Mouse (Mus musculus) limb, embryonic 15.5 days (tissue): ENCODE results near the gene Slc5a3. TPM values are rescaled to one million over a fixed set of nuclear protein-coding genes. Genes with fewer than 3 reads are reported as not detected.

Experiments used
- ATAC-seq: fragments of 200-750 bp; cut with Nextera tagmentation; 2 replicates; pipeline ENCODE4 v1.8.0; 2017; ENCODE audit warnings: low read depth, moderate TSS enrichment; ENCODE audit not compliant: insufficient number of reproducible peaks, low FRiP score, low TSS enrichment
- H3K27ac ChIP-seq: fragments of 300-500 bp; sonication (generic); 2 replicates; pipeline ENCODE4 v1.5.1; 2015; ENCODE audit warnings: moderate library complexity, mild to moderate bottlenecking, inconsistent platforms
- H3K27me3 ChIP-seq: fragments of 300-500 bp; sonication (generic); 2 replicates; pipeline ENCODE4 v1.6.1; 2015; ENCODE audit warnings: inconsistent platforms
- H3K36me3 ChIP-seq: fragments of 300-500 bp; sonication (generic); 2 replicates; pipeline ENCODE4 v1.6.1; 2015; ENCODE audit warnings: inconsistent platforms
- H3K4me1 ChIP-seq: fragments of 300-500 bp; sonication (generic); 2 replicates; pipeline ENCODE4 v1.6.1; 2015; ENCODE audit warnings: inconsistent platforms
- H3K4me2 ChIP-seq: fragments of 300-500 bp; sonication (generic); 2 replicates; pipeline ENCODE4 v1.6.1; 2015; ENCODE audit warnings: mild to moderate bottlenecking, inconsistent platforms
- H3K4me3 ChIP-seq: fragments of 300-500 bp; sonication (generic); 2 replicates; pipeline ENCODE4 v1.5.1; 2015; ENCODE audit warnings: mild to moderate bottlenecking, inconsistent platforms
- H3K9ac ChIP-seq: fragments of 300-500 bp; sonication (generic); 2 replicates; pipeline ENCODE4 v1.6.1; 2015; ENCODE audit warnings: inconsistent platforms
- H3K9me3 ChIP-seq: fragments of 300-500 bp; sonication (generic); 2 replicates; pipeline ENCODE4 v1.6.1; 2016; ENCODE audit warnings: inconsistent platforms
- WGBS: fragments of 180-500 bp; shearing (Covaris S2); methylation state at CpG from one replicate; pipeline ENCODE4 v1.1.7; 2015; 5-methylcytosine and 5-hydroxymethylcytosine counted together
- polyA plus RNA-seq: library from polyadenylated mRNA; unstranded; fragments of >200 nt; fragmentation: Nextera tagmentation; extraction: Ambion mirVana; gene quantifications from 2 replicates; pipeline ENCODE4 v1.2.1, GENCODE M21; 2015

Gene Slc5a3
- 6.2 and 7.8 TPM in 2 replicates for polyA plus RNA-seq

DNA sequence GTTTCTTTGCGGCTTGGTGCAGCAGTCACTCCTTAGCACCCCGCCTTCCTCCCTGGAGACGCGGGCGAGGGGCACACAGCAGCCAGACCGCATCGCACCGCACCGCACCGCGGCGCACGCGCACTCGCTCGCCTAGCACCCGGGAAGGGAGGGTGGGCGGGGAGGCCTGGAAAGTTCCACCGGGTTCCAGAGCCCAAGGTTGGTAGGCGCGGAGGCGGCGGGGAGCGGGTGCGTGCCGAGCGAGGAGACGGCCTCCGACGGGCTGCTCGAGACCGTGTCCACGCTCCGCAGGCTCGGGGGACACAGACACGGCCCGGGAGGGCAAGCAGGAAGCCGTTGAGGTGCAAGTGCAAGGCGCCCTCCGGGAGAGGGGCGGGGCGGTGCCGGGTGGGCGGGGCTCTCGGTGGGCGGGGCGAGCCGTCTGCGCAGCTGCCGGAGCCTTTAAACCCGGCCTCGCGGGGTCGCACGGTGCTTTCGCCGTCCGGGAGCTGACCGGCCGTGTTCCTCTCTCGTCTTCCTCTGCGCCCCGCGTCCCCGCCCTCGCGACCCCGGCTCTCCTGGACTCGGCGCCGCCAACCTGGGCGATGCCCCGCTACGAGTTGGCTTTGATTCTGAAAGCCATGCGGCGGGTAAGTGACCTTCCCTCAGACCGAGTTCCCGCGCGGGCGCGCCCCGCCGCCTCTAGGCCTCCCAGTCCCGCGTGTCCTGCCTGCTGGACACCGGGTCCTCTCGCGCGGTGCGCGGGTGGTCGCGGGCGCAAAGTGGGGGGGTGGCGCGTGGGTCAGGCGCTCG lies at the start of gene Slc5a3, which contains the start of the genes Mrps6 and Gm49711:
Gene Slc5a3 (plus strand): TSS at position 471 of the 792 bp plus-strand sequence.
Gene Mrps6 (plus strand): TSS at position 419 of the 792 bp plus-strand sequence.
Gene Gm49711 (plus strand): TSS at position 465 of the 792 bp plus-strand sequence.
- under 1% methylated on average over 90 of the region's 99 CpGs for WGBS
- peak; percentile 92 for ATAC-seq
- Histone ChIP-seq H3K27ac (peak within 1 kb of the TSS; percentile 86), H3K36me3 (peaks cover 20% of the 10 kb centered on the region), H3K27me3 (no peaks in the 10 kb centered on the region), H3K9ac (peak within 1 kb of the TSS; percentile 59), H3K4me3 (peak within 1 kb of the TSS; percentile 88), H3K9me3 (no peaks in the 10 kb centered on the region), H3K4me1 (peaks cover 12% of the 10 kb centered on the region; the same call in 1 of the 2 replicates), H3K4me2 (peak within 1 kb of the TSS; percentile 86)

DNA sequence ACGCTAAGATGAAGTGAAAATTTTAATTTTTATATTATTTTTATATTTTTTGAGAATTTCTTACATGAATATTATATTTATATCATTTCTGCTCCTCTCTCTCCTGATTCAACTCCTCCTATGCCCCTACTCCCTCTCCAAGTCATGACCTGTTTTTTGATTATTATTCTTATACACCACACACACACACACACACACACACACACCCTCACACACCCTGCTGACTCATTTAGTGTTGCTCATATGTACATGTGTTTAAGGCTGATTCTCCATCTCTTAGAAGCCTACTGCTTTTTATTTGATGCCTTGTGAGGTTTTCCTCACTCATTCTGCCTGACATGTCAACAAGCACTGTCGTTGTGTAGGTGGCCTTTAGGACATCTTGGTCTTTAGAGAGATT lies 48.5 kb upstream of the Slc5a3 start:
- H3K9me3 ChIP-seq = no peaks in the 10 kb centered on the region
- no peaks in the 10 kb centered on the region for H3K36me3 ChIP-seq
- 89% methylated on average over 2 of the region's 2 CpGs for WGBS
- H3K9ac ChIP-seq = no peak overlapping the region
- no peaks in the 10 kb centered on the region for H3K4me1 ChIP-seq
- no peak overlapping the region for H3K4me2 ChIP-seq
- no peak overlapping the region for H3K4me3 ChIP-seq
- no peak for ATAC-seq
- H3K27ac ChIP-seq = no peak overlapping the region
- no peaks in the 10 kb centered on the region for H3K27me3 ChIP-seq

DNA sequence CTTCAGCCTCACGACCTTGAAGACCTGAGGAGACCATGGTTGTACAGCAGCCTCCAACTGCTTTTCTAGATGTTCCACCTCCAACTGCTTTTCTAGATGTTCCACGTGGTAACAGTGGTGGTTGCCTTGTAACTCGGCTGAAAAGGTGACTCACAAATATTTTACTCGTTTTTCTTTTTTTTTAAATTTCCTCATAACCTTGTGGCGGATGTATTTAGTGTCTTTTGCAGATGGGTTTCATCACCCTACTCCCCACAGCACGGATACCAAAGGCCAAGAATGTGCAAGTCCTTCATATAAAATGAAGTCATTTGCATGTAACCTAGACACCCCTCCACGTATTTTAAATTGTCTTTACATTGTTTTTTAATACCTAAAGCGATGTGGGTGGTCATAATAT lies 41.3 kb upstream of the Slc5a3 start:
- ATAC-seq = no peak
- no peaks in the 10 kb centered on the region for H3K36me3 ChIP-seq
- no peaks in the 10 kb centered on the region for H3K9me3 ChIP-seq
- no peak overlapping the region for H3K9ac ChIP-seq
- 0 out of 2 replicates have a peak, but pooled peaks cover 4% of the 10 kb centered on the region for H3K4me1 ChIP-seq
- H3K27me3 ChIP-seq = no peaks in the 10 kb centered on the region
- 73% methylated on average over 8 of the region's 8 CpGs for WGBS
- H3K27ac ChIP-seq = no peak overlapping the region
- H3K4me2 ChIP-seq = no peak overlapping the region
- no peak overlapping the region for H3K4me3 ChIP-seq

DNA sequence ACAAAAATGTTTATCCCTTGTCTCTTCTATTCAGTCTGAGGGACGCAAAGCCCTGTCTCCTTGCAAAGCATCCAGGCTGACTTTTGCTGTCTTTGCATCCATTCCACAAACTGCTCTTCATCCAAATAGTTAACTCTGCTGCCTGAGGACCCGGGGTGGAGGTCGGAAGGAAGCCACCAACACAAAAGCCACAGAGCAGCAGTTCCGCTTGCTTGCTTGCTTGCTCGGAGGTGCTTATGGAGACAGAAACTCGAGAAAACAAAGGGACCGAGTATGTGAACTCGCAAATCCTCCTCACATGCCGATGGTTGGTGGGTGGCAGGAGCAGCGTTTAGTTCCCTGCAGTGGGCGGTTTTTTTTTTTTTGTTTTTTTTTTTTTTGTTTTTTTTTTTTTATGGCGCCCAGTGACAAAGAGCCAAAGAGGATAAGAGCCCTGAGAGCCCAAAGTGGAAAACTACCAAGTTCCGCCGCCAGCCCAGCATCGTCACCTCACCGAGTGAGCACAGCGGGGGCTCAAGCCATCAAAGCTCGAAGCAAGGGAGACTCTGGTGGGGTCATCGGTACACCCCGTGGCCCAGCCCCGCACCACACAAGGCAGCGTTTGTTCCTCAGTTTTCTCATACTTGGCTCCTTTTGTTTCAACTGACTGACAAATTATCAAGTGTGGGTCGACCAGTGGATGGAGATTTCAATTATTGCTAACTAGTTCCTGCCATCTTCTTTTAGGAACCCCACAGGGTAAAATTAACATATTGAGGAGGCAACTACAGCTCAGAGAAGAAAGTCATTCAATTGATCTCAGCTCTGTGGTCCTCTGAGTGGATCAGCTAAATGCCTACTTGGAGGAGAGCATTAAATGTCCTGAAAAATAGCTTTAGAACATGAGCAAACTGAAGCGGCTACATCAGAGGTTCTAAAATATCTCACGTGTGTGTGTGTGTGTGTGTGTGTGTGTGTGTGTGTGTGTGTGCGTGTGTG lies 38.7 kb upstream of the Slc5a3 start:
- WGBS = 12% methylated on average over 26 of the region's 26 CpGs
- Histone ChIP-seq H3K27ac (peak overlapping the region; percentile 51), H3K27me3 (no peaks in the 10 kb centered on the region), H3K9me3 (no peaks in the 10 kb centered on the region), H3K36me3 (no peaks in the 10 kb centered on the region), H3K4me3 (peak overlapping the region; percentile 34), H3K4me1 (peaks cover 6% of the 10 kb centered on the region; the same call in 1 of the 2 replicates), H3K4me2 (peak overlapping the region; percentile 51), H3K9ac (0 out of 2 replicates have a peak overlapping the region, but pooled peaks have one; percentile 20)
- no peak for ATAC-seq

DNA sequence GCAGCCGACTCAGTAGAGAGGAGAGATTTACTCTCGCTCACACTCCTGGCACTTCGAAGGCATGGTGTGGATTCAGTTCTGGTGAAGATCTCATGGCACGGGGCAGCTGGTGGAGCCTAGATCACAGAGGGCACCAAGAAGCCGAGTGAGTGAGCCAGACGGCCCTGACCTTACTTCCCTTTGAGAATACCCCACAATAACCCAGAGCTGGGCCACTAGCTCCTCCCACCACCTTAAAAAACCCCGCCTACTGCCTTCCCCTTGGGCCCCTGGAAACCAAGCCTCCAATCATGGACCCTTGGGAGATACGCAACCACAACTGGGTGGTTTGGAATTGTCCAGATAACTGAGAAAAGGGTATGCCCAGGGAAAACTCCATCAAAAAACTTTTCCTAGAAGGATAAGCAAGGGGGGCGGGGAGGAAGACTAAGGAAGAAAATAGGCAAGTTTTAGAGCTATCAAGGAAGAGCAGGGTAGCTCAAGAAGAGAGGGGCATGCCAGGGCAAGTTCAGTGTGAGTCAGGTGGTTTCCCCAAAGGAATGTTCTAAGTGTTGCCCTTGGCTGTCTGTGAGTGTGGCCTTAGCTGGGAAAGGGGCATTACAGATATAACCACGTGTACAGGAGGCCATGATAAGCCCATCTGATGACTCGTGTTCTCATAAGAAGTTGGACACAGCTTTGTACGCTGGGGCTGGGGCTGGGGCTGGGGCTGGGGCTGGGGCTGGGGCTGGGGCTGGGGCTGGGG lies 36.3 kb upstream of the Slc5a3 start:
- no peak overlapping the region for H3K9ac ChIP-seq
- no peak for ATAC-seq
- WGBS = 77% methylated on average over 12 of the region's 12 CpGs
- no peaks in the 10 kb centered on the region for H3K36me3 ChIP-seq
- no peak overlapping the region for H3K4me3 ChIP-seq
- no peak overlapping the region for H3K4me2 ChIP-seq
- H3K9me3 ChIP-seq = no peaks in the 10 kb centered on the region
- no peaks in the 10 kb centered on the region for H3K27me3 ChIP-seq
- no peak overlapping the region for H3K27ac ChIP-seq
- H3K4me1 ChIP-seq = peaks cover 6% of the 10 kb centered on the region; the same call in 1 of the 2 replicates

DNA sequence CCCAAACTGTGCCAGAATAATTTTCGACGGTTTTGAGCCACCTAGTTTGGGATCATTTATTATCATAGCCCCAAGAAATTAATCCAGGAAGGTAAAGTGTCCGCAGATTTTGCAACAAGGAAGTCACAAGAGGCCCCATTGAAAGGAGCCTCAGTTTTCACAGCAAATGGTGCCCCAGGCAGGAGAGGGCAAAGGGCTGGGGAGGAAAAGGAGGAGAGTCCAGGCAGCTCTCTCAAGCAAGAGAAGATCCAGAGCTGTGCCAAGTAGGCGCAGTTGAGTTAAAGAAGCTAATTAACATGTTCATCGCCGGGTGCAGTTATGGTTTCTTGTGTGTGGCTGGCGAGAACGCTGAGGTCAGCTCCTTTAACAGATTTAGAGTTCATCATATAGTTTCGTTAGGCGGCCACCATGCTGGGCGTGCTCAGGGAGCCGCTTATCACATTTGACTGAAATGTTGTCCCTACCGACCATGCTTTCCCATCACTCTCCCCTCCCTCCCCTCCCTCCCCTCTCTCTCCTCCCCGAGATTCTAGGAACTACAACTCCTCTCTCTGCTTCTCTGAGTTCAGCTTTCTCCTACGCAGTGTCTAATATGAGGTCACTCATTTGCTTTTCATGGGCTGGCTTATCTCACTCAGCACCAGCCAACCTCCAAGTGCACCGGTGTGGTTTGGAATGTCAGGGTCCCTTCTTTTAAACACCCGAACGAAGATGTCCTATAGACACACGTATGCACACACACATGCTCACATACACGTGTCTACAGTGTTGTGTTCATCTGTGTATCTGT lies 35.4 kb upstream of the Slc5a3 start:
- WGBS = 69% methylated on average over 20 of the region's 20 CpGs
- H3K4me3 ChIP-seq = no peak overlapping the region
- no peak overlapping the region for H3K27ac ChIP-seq
- H3K9me3 ChIP-seq = no peaks in the 10 kb centered on the region
- no peak overlapping the region for H3K4me2 ChIP-seq
- no peaks in the 10 kb centered on the region for H3K36me3 ChIP-seq
- H3K9ac ChIP-seq = no peak overlapping the region
- H3K4me1 ChIP-seq = peaks cover 6% of the 10 kb centered on the region; the same call in 1 of the 2 replicates
- no peaks in the 10 kb centered on the region for H3K27me3 ChIP-seq
- no peak for ATAC-seq

DNA sequence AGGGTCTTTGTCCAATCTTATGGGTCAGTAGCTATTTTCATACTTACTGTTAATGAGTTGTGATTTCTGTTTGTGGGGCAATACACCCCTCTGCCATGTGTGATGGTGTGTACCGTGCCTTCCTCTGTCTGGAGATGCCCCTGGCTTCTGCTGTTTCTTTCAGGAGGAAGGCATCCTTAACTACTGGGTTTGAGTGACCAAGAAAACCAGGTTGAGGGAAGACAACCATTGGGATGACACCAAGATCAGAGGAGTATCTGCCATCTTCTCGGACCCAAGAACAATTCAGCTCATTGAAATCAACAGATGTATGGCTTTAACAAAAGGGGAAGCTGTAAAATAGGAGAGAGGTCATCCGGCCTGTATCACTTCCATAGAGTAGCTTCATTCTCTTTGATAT lies 24.8 kb upstream of the Slc5a3 start:
- H3K27me3 ChIP-seq = no peaks in the 10 kb centered on the region
- 85% methylated on average over 3 of the region's 3 CpGs for WGBS
- no peaks in the 10 kb centered on the region for H3K9me3 ChIP-seq
- H3K4me2 ChIP-seq = no peak overlapping the region
- H3K4me1 ChIP-seq = no peaks in the 10 kb centered on the region
- no peak overlapping the region for H3K4me3 ChIP-seq
- H3K9ac ChIP-seq = no peak overlapping the region
- no peaks in the 10 kb centered on the region for H3K36me3 ChIP-seq
- ATAC-seq = no peak
- no peak overlapping the region for H3K27ac ChIP-seq

DNA sequence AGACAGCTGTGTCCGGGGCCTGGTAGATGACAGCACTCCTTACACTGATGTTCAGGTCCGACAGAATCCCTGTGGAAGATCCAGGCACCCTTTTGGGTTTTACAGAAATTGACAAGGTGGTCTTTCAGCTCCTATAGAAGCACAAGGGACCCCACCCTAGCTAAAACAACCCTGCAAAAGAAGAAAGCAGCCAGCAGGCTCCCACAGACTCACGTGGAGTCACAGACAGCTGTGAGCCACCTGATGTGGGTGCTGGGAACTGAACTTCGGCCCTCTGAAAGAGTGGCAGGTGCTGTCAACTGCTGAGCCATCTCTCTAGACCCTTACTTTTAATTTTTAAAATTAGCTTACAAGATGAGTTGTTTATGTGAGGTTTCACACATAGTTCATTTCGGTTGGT lies 23.4 kb upstream of the Slc5a3 start:
- no peak for ATAC-seq
- WGBS = 72% methylated on average over 5 of the region's 5 CpGs
- H3K4me3 ChIP-seq = no peak overlapping the region

DNA sequence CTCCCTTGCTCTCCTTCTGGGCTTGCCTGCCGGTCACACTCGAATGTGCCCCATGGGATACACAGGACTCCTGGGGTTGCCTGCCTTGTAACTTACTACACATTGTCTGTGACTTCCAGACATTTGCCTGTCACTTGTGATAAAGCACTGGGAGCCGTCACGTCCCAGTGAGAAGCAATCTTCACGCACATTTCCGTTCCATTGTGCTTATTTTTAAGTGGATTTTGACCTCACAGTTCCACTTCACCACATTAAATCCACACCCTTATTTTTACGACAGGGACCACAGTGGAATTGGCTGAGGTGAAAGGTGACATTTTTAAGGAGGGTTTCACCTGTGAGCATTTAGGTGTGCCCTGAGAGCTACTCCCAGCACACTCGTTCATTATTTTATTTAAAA lies 21.4 kb upstream of the Slc5a3 start:
- Histone ChIP-seq H3K4me1 (no peaks in the 10 kb centered on the region), H3K9ac (no peak overlapping the region), H3K36me3 (no peaks in the 10 kb centered on the region), H3K27ac (no peak overlapping the region), H3K4me3 (no peak overlapping the region), H3K9me3 (no peaks in the 10 kb centered on the region), H3K27me3 (no peaks in the 10 kb centered on the region), H3K4me2 (no peak overlapping the region)
- no peak for ATAC-seq
- WGBS = 56% methylated on average over 8 of the region's 8 CpGs

More for the DNA sequence above, 23.4 kb upstream of the Slc5a3 start:
- Histone ChIP-seq H3K4me2 (no peak overlapping the region), H3K9me3 (no peaks in the 10 kb centered on the region), H3K27ac (no peak overlapping the region), H3K9ac (no peak overlapping the region), H3K4me1 (no peaks in the 10 kb centered on the region), H3K27me3 (no peaks in the 10 kb centered on the region), H3K36me3 (no peaks in the 10 kb centered on the region)

DNA sequence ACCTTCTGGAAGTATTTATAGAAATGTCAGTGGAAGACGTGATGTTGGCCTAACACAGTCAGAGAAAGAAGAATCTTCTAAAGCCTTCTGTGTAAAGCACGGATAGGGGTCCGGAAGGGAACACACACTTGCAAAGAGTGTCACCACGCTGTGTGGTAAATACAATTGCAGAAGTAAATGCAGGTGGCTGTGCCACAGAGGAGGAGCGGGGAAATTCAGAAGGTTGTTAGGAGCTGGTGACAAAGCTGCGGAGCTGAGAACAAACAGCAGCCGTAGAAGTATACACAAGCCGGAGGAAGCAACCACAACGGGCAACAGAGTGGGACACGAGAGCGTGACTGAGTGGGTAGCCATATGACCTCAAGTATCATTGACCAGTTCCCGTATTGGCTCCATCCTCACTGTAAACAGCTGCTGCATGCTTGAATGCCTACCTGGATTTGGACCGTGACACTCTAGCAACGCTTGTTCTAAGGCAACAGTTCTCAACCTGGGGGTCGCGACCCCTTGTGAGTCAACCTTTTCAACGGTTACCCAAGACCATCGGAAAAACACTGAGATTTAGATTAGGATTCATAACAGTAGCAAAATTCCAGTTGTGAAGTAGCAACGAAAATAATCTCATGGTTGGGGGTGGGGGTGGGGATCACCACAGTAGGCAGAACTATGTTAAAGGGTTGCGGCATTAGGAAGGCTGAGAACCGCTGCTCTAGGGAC lies 20.1 kb upstream of the Slc5a3 start:
- no peak for ATAC-seq
- no peaks in the 10 kb centered on the region for H3K9me3 ChIP-seq
- no peak overlapping the region for H3K9ac ChIP-seq
- no peak overlapping the region for H3K4me2 ChIP-seq
- no peaks in the 10 kb centered on the region for H3K4me1 ChIP-seq
- H3K27me3 ChIP-seq = no peaks in the 10 kb centered on the region
- H3K4me3 ChIP-seq = no peak overlapping the region
- whole genome bisulfite sequencing = 82% methylated on average over 21 of the region's 21 CpGs
- H3K36me3 ChIP-seq = no peaks in the 10 kb centered on the region
- no peak overlapping the region for H3K27ac ChIP-seq
